Mouse (Mus musculus) urinary bladder, adult 18-20 months (tissue): ENCODE results near the gene Rsrp1.
"Not testable (repeated sequence)": the region's sequence is repeated elsewhere in the genome, so short reads cannot be mapped to it uniquely, and the experiment has no call there.

Experiments
- DNase-seq, 2 experiments: peaks; one replicate each; pipeline ENCODE4 v3.0.0; 2022; ENCODE audit warnings: low spot score in 2 of 2, mixed read lengths in 2 of 2

The Rsrp1 gene

DNA sequence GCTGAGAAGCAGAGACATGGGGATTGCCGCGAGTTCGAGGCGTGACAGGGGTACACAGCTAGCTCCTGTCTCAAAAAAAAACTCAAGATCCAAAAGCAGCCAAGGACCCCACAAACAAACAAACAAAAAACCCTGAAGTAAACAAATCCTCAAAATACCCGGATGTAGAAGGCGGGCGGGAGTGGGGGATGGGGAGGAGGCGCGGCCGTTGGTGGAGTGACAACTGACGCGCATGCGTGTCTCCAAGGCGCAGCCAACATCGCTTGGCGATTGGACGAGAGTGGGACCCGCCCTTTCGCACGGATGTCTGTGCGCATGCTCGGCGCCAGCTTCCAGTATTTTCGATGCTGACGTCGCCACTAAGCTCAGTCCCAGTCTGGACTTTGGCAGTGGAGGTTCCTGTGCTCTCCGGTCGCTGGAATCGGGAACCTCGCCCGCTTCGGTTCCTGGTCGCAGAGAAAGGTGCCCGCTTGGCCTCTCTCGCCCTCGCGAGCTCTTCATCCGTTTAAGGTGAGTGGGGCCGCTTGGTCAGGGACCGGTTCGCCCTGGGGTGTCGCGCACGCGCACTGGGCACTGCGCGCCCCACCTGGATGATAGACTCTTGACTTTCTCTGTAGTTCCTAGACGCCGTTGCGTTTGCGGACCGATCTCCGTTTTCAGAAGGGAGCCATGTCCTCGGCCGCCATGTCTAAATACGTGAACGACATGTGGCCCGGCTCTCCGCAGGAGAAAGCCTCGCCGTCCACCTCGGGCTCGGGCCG, at the start of gene Rsrp1:
Rsrp1 (plus strand) TSS at position 335 of the 761 bp plus-strand sequence.
- DNase-seq = peak; percentile 92 to 97

- DNase-seq = no peak
Observed at GRCm38 (mm10) chr4:134876171-134876570, 47.2 kb upstream of the Rsrp1 start.

DNA sequence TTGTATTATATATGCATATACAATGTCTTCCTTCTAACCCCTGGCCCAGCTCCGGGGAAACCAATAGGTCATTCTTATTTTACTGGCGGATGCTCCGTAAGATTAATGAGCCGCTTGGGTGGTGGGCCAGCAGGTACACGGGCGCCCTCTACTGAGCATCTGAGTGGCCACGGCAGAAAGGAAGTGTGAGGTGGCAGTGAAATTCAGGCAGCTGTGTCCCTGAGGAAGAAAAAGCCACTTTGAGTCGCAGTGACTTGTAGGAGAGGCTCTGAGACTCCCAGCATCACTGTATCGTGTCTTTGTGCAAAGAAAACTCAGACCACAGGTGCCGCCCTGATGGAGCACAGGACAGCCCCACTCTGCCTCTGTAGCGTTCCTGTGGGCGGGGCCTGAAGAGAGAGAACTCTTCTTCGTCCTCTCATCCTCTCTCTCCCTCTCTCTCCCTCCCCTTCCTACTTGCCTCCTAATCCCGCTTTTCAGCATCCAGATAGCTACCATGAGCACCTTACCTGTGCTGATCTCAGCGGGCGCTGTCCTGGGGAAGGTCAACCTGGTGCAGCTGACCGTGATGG, 43.9 kb upstream of the Rsrp1 start:
- peak; percentile 49 to 68 for DNase-seq

- no peak for DNase-seq
Observed at GRCm38 (mm10) chr4:134880041-134880440, 43.4 kb upstream of the Rsrp1 start.

- no peak for DNase-seq
Observed at GRCm38 (mm10) chr4:134883266-134883665, 40.1 kb upstream of the Rsrp1 start.

GRCm38 (mm10) chr4:134883808-134884207, 39.6 kb upstream of the Rsrp1 start:
- DNase-seq = no peak

DNA sequence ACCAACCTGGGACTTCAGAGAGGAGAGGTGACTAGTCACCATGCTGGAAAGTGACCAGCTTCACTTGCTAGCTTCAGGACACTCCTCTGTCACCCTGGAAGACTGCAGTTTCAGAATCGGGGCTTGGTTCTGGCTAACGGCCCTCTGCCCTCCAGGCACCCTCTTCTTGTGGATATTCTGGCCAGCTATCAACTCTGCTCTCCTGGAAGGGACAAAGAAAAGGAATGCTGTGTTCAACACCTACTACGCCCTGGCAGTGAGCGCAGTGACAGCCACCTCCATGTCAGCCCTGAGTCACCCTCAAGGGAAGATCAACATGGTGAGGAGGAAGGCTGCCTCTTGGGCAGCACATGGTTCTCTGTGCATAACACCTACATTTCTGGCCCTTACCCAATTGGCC, 39.0 kb upstream of the Rsrp1 start:
- DNase-seq = no peak

DNA sequence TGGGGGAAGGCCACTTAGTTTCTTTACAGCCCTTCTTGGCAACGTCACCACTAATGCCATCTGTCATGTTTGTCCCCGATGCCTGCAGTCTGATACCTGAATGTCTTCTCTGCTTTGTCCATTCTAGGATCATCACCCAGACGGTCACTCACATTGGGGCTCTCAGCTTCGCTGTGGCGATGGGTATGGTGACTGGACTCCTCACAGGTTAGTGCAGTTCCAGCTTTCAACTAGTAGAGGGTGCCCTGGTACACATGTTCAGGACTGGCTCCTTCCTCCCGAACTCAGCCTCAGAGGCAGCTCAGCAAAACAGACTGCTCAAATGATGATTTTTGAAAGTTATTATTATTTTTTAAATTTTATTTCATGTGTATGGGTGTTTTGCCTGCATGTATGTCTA, 31.3 kb upstream of the Rsrp1 start:
- DNase-seq = peak in 1 of 2 experiments; percentile 38

GRCm38 (mm10) chr4:134897256-134897655, 26.1 kb upstream of the Rsrp1 start:
- no peak for DNase-seq

DNA sequence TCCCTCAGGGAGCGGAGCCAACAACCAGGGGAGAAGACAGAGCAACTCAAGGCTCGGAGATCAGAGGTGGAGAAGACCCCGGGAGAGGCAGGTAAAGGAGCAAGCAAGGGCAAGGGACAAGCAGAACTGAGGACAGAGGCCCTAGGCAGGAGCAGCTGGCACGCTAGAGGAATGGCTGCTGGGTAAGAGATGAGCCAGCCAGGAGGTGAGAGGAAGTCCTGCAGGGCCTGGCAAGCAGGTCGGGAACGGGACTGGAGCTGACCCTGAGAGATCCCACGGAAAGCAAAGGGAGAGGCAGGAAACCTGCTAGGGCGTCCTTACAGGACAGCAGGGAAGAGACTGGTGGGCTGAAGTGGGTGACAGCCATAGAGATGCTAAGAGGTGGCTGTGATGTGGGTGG, 22.3 kb upstream of the Rsrp1 start:
- no peak for DNase-seq

DNA sequence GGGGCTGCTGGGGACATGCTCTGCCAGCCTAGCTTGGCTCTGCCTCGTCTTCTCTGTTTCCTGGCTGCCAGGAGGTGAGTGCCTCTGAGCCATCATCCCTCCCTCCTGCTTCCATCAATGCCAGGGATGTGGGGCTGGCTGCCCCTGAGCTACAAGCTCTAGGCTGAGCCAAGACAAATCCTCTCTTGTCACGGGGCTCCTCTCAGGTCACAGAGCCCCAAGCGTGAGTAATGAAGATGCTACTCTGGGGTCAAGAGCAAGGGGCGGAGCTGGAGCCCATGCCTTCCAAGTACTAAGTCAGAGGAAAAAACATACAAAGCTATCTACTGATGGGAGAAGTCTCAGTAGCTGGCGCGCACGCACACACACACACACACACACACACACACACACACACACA, 20.3 kb upstream of the Rsrp1 start:
- DNase-seq = no peak

DNA sequence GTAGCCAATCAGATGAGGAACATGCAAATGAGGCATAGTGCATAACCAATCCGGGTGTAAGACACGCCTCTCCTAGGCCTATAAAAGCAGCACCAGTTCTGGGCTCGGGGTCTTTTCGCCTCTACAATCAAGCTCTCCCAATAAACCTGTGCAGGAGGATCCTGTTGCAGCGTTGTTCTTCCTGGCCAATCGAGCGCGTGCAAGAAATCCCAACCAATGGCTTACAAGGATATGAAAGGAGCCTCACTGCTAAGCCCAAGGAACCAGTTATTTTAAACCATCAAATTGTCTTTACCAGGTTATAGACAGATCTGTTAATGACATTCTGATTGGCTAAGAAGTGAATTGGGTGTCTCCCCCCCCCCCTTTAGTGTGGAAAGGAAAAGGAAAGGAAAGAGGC, 12.0 kb upstream of the Rsrp1 start:
- DNase-seq = not testable (repeated sequence)

DNA sequence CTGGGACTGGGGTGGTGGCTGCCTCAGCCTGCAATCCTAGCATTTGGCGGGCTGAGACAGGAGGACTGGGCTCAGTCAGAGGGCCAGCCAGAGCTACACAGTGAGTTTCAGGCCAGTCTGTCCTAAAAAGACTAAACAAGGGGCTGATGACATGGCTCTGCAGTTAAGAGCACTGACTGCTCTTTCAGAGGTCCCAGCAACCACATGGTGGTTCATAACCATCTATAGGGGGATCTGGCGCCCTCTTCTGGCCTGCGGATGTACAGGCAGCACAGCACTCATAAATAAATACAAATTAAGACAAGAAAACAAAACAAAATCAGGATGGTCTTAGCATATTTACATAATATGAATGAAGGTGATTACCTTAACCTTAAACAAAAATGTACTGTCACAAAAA, 10.0 kb upstream of the Rsrp1 start:
- DNase-seq = peak in 1 of 2 experiments; percentile 29

GRCm38 (mm10) chr4:134914122-134914863, 9.1 kb upstream of the Rsrp1 start:
- no peak for DNase-seq

- peak; percentile 91 to 94 for DNase-seq
Observed at GRCm38 (mm10) chr4:134914864-134915209, 8.6 kb upstream of the Rsrp1 start, which contains the start of gene Tmem50a. TSS of gene Tmem50a (minus strand) at chr4:134915024.

GRCm38 (mm10) chr4:134915223-134916050, 8.0 kb upstream of the Rsrp1 start:
- DNase-seq = no peak

GRCm38 (mm10) chr4:134917194-134917593, 6.2 kb upstream of the Rsrp1 start:
- no peak for DNase-seq

DNA sequence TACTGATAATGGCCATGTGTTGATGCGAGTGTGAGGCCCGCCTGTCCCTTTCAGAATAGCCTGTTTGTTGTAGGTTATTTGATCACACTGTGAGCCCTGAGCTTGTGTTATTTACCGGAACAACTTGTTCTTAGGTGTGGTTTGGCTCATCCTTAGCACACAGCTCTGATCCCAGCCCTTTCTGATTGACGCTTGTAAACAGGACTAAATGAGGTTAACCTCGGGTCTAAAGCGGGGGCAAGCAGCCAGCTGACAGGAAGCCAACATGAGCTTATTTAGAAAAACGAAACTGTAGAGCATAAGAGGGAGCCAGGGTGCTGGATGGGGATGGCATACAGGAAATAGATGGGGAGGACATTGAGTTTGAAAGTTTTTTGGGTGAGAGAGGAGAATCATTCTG, 5.0 kb upstream of the Rsrp1 start:
- peak in 1 of 2 experiments; percentile 44 for DNase-seq

- DNase-seq = no peak
Observed at GRCm38 (mm10) chr4:134919733-134920540, 3.5 kb upstream of the Rsrp1 start.

- DNase-seq = no peak
Observed at GRCm38 (mm10) chr4:134920631-134921030, 2.8 kb upstream of the Rsrp1 start.

GRCm38 (mm10) chr4:134921703-134922102, 1.7 kb upstream of the Rsrp1 start:
- DNase-seq = no peak
